In genomic region chr8:83793491-83794238, GRCm38 (mm10) we compare ENCODE assay signal across 12 mouse cellular contexts.
DNase-seq lines count a peak whose midpoint lies in the region; ATAC-seq lines count a peak whose summit lies in the region.
"Had no signal": no experiment of that assay in that cellular context is flagged by ENCODE, and none has a peak within 500 bp of the region (broad histone marks: within the 10 kb centered on the region; RNA-seq: fewer than 3 reads in every experiment).

No protein-coding gene starts in this region.

- peak; percentile 84; the same call in 1 of the 2 replicates for ATAC-seq in frontal cortex, adult (ENCODE audit: low TSS enrichment)

- no peak for DNase-seq in frontal cortex, postnatal 25 days (ENCODE audit: low spot score in 2 of 2)
- peak; percentile 53 for DNase-seq in brain, adult 2 months (ENCODE audit: low read depth, low spot score)
- peak; percentile 29 for DNase-seq in layer of hippocampus, adult 9-11 months
- DNase-seq in retina, postnatal 1 day: peak; percentile 67
- no peak for DNase-seq in T-cell, adult 2 months (ENCODE audit: low spot score)
- DNase-seq in thymus, postnatal 14 days: no peak
- no peak for DNase-seq in kidney, postnatal 4 days
- DNase-seq: heart, postnatal 14 days; kidney, adult 9 months; lung, embryonic 14.5 days; thymus, adult 18-20 months had no signal

Comparison
In these comparisons a context has a peak if more than half of its experiments do, and no peak if none do; other contexts are left out.
1. DNase-seq: peak in brain, adult 2 months (single experiment), layer of hippocampus, adult 9-11 months (single experiment) and retina, postnatal 1 day (single experiment); none in frontal cortex, postnatal 25 days (0 of 2), T-cell, adult 2 months (single experiment), thymus, postnatal 14 days (single experiment) and kidney, postnatal 4 days (0 of 2).